Mouse (Mus musculus) G1E (cell line): ENCODE measurements around the gene Dusp18.

ENCODE experiments used
- CTCF ChIP-seq: IDR thresholded peaks from 2 replicates; pipeline ENCODE4 v1.5.1; 2012; ENCODE audit warnings: low read depth, low read length, inconsistent platforms, mixed read lengths
- GATA1 ChIP-seq: IDR thresholded peaks from 2 replicates; pipeline ENCODE4 v1.6.1; 2012; ENCODE audit warnings: borderline replicate concordance, low read length, inconsistent platforms, mixed read lengths
- POLR2AphosphoS5 ChIP-seq: IDR thresholded peaks from 2 replicates; pipeline ENCODE4 v1.6.1; 2012; ENCODE audit warnings: low read depth, low read length, inconsistent platforms; ENCODE audit not compliant: insufficient replicate concordance
- TAL1 ChIP-seq: conservative IDR thresholded peaks from 2 replicates; pipeline ENCODE4 v1.6.1; 2012; ENCODE audit warnings: low read depth, low read length, inconsistent platforms, mixed read lengths

GRCm38 (mm10) chr11:3922731-3923130 is 27.7 kb downstream of the Dusp18 start:
- TF ChIP-seq CTCF (no peak), TAL1 (no peak), POLR2AphosphoS5 (no peak), GATA1 (no peak)
